Mouse (Mus musculus) forebrain, embryonic 10.5 days (tissue): ENCODE results near the gene Wnt2. TPM values are rescaled to one million over a fixed set of nuclear protein-coding genes. Genes with fewer than 3 reads are reported as not detected.

Experiments
- polyA plus RNA-seq: library from polyadenylated mRNA; unstranded; fragments of >200 nt; fragmentation: Nextera tagmentation; extraction: Ambion mirVana; gene quantifications from 2 replicates; pipeline ENCODE4 v1.2.1, GENCODE M21; 2016

Wnt2 gene
- polyA plus RNA-seq, 1 experiment from 2014 or later: 0.26 TPM

Other genes starting within 250 kb of the Wnt2 start
- not detected in 2 replicates for gene Asz1, start 78.5 kb upstream of the Wnt2 start, polyA plus RNA-seq
- 0.14 and 0.16 TPM in 2 replicates for gene Cftr, start 140.1 kb upstream of the Wnt2 start, polyA plus RNA-seq